Mouse (Mus musculus): ENCODE results near the gene Rccd1.

Rccd1 gene

GRCm38 (mm10) chr7:80257706-80258105 is 66.5 kb downstream of the Rccd1 start:
- DNase-seq (ENCODE audit: low spot score): no peak

DNA sequence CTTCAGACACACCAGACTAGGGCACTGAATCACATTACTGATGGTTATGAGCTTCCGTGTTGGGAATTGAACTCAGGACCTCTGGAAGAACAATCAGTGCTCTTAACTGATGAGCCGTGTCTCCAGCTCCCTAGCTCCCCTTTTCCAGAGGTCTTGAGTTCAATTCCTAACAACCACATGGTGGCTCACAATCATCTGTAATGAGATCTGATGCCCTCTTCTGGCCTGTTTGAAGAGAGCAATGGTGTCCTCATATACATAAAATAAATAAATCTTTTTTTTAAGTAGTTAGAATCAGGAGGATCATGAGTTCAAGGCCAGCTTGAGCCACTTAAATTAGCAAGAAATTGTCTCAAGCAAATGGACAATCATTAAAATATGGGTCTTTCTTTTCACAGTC is 68.3 kb downstream of the Rccd1 start:
- no peak for DNase-seq (ENCODE audit: low spot score)

GRCm38 (mm10) chr7:80252886-80253285 is 71.4 kb downstream of the Rccd1 start:
- DNase-seq (ENCODE audit: low spot score): no peak

DNA sequence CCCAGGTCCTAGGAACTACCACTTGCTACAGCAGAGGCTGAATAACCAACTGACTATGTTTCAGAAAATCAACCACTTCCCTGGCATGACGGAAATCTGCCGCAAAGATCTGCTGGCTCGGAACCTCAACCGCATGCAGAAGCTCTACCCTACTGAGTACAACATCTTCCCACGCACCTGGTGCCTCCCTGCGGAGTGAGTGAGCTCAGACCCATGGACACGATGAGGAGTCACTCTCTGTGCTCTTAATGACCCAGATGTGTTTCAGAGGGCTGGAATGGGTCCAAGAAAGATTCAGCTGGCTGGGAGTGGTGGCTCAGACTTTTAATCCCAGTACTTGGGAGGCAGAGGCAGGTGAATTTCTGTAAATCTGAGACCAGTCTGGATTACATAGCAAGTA is 71.8 kb downstream of the Rccd1 start:
- DNase-seq (ENCODE audit: low spot score): no peak

DNA sequence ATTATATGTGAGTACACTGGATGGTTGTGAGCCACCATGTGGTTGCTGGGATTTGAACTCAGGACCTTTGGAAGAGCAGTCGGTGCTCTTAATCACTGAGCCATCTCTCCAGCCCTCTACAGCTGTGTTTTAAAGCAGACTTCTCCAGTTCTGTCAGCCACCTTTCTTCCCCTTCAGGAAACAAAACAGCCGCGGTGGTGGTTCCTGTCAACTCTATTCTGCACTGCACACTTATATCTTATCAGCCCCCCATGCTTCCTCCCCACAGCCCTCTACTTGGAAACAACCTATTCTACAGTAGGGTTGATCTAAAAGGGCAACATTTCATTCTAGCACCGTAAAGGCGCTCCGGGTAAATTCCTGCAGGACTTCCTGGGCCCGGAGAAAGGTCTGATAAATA is 77.4 kb downstream of the Rccd1 start:
- no peak for DNase-seq (ENCODE audit: low spot score)

DNA sequence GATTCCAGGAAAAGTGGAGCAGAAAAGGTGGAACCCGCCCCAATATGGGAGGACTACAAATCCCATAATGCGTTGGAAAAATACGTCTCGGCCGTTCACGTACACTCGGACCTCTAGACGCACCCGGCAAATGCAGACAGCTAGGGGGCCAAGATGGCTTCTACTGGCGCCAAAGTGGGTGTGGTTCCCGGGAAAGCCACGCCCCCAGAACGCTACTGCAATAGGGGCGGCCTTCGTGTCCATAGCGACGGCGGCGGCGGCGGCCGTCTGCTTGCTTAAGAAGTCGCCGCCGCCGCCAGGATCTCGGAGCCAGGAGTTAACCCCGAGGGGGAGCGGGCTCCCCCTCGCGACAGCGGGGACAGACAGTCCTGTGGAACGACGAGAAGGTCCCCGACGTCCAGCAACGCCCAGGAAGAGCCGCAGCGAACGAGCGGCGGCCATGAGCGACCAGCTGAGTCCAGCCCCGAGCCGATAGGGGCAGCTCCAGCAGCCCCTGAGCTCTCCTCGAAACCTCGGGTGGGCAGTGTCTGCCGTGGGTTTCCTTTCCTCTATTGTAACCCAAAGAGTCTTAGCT is 78.0 kb downstream of the Rccd1 start, which contains the start of gene Ttll13:
Gene Ttll13 (plus strand): TSS at position 229 of the 574 bp plus-strand sequence.
- peak; percentile 96 for DNase-seq (ENCODE audit: low spot score)

DNA sequence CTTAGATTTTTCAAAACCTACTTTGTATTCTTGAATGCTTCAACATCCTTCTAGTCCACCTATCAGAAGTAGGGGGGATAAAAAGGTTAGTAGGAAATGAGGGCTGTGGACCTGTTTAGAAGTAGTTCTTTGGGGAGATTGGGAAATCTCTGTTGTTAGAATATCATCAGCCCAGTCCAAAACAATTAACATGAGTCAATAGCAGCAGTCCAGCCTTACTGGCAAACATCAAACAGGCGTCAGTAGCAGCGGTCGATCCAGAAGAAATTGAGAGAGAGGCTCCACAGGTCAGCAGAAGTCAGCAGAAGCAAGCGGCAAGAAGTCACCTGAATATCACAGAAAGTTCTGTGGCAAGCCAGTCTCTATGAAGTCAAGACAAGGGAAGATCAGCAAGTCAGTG is 79.4 kb downstream of the Rccd1 start:
- no peak for DNase-seq (ENCODE audit: low spot score)
